Mouse (Mus musculus) liver, postnatal 0 days (tissue): Measurements from ENCODE around the gene Krtap28-13.

ENCODE experiments used
- CTCF ChIP-seq: sonication (generic); IDR thresholded peaks from 2 replicates; pipeline ENCODE4 v1.5.1; 2016; ENCODE audit warnings: antibody characterized with exemption, low read depth
- EP300 ChIP-seq: IDR thresholded peaks from 2 replicates; pipeline ENCODE4 v1.6.1; 2016; ENCODE audit warnings: antibody characterized with exemption, low read depth, mild to moderate bottlenecking

DNA sequence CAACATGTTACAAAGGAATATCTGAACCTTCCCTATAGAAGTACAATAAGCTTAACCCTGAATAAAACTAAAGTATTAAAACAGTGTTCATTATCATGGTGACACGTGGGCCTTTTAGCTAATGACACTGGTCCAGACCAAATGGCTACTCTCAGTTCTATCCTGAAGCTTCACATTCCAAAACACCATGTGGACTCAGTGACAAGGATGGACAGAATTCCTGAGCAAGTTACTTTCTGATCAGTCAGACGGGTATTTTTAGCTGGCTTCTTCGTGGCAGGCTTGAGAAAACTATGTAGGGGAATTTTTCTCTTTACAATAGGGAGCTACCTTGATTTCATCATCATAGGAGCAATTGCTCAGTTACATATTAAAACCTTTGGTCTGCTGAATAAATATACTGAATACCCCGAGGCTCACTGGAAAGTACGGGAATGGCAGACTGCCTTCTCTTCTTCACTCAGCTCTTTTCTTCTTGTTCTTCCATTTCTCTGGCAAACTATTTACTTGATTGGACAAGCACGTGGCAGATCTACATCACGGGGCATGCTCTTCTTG is 38.9 kb downstream of the Krtap28-13 start:
- TF ChIP-seq CTCF (no peak), EP300 (no peak)
